Mouse (Mus musculus): Measurements from ENCODE around the gene Trpm8.

Trpm8 gene

DNA sequence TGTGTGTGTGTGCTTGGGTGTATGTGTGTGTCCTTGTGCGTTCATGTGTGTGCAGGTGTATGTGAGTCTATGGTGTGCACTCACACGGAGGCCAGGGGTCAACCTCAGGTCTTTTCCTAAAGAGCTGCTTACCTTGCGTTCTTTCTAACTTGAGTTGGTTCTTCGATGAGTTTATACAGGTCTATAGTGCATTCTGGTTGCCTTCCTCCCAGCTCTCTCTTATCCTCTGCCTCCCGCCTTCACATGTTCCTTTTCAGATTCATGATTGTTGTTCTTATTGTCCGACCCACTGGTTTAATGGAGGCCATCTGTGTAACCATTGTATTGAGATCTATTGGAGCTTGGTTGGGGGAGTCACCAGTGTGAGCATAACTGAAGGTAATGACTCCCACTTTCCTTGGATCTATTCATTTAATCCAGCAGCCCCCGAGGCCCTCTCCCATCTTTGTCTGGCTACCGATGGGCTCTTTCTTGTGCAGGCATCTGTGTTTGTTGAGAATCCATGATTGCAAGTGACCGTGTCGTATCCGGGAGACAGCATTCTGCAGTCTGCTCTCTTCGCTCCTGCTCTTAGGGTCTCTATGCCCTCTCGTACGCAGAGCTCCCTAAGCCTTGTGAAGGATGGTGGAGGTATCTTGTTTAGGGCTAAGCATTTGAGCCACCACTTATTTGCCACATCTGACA lies 24.7 kb downstream of the Trpm8 start:
- no peak for DNase-seq (ENCODE audit: low spot score)

DNA sequence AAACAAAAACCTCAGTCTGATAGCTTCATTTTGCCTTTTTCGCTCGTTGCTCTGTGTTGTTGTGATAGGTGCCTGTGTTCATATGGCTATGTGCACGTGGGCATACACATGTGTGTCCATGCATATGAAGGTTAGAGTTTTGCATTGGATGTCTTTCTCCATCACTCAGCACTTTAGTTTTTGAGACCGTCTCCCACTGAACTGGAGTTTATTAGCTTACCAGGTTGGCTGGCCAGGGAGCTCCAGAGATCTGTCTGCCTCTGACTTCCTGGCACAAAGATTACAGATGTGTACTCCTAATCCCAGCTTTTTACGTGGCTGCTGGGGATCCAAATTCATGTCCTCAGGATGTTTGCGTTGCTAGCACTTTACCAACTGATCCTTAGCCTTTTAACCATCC lies 26.3 kb downstream of the Trpm8 start:
- no peak for DNase-seq (ENCODE audit: low spot score)

DNA sequence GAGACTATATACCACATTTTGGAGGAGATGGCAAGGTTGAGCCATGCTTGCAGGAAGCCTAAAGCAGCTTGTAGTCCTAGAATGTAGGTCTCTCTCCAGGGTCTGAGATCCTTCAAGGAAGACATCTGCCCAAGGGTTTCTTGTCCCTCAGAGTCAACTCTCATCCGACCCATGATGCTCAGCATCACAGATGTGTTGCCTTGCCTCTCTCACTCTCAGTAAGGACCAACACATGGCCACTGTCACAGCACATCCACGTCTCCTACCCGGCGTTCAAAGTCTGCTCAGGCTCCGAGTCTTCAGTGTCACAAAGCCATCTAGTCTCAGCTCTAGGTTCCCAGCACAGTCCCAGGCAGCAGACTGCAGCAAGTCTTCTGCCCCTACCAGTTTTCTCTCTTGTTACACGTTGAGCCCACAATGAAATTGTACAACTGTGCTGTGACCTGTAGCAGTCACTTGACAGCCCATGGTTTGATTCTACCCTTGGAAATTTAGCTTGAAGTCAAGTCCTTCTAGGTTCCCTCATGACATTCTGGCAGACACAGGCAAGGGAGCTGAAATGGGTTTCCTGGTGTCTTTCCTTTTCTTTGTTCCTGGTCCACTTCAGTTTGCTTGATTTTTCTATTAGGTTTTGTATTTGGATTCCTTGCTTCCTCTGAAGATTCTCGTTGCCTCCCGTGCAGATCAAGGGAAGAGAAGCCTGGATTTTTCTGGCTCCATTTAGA lies 27.0 kb downstream of the Trpm8 start:
- DNase-seq (ENCODE audit: low spot score) = no peak

DNA sequence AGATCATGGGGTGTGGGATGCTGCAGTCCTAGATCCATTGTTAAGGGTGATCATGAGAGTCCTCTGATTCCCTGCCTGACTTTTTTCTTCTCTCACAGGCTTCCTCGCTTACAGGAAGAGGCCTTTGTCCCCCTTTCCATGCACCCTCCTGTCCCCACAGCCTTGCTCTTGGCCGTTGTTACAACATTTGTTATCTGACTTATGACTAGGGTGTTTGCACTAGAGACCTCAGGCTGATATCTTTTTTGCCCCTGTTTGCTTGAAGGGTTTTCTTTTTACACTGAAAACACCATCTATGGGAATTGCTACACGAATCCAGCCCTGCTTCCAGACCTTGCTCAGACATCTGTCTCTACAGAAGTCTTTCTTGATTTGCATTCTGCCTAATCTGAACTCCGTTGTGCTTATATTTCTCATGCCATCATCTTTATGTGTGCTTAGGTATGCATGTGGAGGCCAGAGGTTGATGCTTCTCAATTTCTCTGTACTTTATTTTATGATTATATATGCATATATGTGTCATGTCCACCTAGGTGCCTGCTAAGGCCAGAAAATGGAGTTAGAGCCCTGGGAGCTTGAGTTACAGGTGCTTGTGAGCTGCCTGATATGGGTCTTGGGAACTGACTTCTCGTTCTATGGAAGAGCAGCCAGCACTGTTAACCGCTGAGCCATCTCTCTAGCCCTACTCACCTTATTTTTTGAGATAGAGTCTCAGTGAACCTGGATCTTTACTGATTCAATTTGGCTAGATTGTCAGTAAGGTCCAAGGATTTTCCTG lies 27.7 kb downstream of the Trpm8 start:
- DNase-seq (ENCODE audit: low spot score) = no peak

DNA sequence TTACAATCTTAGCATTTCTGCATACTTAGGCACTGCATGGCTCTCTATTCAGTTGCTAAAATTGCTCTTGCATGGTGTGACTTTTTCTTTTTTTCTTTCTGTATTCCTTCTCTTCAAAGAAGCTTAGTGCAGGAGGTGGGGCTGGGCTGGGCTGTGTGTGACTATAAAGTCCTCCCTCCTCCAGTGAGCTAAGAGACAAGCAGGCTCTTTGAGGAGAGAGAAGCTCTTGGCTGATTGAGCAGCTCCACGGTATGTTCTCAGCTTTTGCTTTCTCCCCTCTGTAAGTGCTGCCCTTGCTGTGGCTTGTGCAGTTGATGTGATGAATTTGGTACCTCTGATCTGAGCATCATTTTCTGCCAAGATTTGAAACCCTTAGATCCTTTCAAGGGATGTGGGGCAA lies 29.1 kb downstream of the Trpm8 start:
- no peak for DNase-seq (ENCODE audit: low spot score)

DNA sequence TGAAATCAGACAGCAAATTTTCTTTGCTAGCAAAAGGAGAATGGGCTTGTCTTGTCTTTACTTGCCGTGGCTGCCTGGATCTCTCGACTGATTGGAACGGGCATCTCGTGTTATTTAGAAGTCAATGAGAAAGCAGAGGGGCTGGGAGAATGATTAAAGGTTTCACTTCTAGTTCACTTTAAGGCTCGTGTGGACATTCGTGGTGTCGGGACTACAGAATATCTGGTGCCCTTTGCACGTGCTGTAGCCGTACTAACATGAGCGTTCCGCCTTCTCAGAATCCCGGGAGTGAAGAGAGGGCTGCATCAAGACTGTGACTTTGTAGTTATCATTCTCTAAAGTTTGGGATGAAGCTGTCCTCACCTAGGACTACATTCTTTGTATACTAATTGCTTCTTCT lies 29.7 kb downstream of the Trpm8 start:
- no peak for DNase-seq (ENCODE audit: low spot score)

DNA sequence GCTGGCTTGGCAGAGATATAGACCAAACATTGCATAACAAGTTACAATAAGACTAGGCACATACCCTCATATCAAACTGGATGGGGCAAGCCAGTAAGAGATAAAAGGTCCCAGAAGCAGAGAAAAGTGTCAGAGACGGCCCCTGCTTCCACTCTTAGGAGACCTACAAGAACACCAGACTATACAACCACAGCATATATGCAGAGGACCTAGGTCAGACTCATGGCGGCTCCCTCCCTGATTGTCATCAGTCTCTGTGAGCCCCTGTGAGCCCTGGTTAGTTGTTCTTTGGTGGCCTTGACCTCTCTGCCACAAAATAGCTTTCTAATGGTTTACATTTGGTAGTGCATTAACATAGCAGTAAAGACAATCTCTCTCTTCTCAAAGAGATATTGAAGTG lies 31.6 kb downstream of the Trpm8 start:
- no peak for DNase-seq (ENCODE audit: low spot score)

DNA sequence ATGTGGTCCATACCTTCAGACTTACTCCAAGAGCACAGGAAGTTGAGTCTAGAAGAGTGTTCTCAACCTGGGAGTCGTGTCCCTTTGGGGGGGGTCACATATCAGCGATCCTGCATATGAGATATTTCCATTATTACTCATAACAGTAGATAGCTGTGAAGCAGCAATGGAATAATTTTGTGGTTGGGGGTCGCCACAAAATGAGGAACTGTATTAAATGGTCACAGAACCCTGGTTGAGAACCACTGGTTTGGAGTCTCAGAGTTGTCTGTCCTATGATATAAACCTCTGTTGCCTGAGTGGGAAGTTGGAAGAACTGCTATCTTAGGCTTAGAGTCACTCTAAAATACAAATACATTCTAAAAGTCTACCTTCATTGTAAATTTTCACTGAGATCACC lies 32.4 kb downstream of the Trpm8 start:
- DNase-seq (ENCODE audit: low spot score) = no peak

DNA sequence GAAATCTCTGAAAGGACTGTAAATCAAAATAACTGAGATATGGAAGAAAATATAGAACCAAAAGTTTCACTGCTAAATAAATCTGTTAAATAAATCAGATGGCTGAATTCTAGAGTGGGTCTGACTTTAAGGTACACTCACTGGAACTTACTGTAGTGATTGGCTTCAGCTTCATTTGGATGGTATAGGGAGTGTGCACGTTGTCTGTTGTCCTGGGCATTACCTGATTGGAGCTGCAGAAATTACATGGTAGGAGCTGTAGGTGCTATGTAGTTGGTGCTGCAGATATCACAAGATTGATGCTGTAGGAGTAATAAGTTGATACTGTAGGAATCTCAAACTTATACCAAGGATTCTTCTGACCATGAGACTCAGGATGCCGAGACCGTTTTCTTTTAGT lies 32.9 kb downstream of the Trpm8 start:
- no peak for DNase-seq (ENCODE audit: low spot score)

DNA sequence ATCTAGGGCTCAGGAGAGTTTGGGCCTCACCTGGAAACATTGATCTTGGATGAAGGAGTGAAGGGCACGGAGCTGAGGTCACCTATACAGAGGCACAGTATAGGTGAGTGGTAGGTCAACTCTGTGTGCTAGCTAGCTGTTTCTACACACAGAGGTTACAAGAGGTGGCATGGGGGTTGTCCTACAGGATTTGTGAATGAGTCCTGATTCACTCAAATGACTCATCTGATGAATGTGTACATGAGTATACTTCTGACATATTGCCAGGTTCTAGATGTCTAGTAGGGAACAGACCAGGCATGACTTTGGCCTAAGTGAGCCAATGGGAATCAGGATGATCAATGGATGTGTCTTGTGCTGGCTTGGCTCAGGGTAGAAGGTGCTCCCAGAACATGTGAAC lies 39.8 kb downstream of the Trpm8 start:
- no peak for DNase-seq (ENCODE audit: low spot score)

DNA sequence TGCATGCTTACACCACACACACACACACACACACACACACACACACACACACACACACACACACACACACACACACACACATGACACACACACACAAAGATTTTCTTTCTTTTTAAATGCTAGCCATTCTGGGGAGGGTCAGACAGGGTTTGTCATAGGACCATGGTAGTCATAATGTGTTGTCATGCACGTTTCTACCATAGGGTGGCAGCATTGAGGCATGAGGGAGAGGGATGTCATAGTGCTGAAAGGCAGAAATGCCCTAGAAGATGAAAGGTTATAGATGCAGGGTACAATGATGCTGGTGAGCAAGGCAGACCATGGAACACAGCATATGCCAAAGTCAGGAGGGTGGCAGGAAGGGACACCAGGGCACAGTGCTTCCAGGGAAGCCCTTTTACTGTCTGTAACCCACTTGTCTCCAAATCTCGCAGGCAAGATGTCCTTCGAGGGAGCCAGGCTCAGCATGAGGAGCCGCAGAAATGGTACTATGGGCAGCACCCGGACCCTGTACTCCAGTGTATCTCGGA lies 41.1 kb downstream of the Trpm8 start:
- no peak for DNase-seq (ENCODE audit: low spot score)

DNA sequence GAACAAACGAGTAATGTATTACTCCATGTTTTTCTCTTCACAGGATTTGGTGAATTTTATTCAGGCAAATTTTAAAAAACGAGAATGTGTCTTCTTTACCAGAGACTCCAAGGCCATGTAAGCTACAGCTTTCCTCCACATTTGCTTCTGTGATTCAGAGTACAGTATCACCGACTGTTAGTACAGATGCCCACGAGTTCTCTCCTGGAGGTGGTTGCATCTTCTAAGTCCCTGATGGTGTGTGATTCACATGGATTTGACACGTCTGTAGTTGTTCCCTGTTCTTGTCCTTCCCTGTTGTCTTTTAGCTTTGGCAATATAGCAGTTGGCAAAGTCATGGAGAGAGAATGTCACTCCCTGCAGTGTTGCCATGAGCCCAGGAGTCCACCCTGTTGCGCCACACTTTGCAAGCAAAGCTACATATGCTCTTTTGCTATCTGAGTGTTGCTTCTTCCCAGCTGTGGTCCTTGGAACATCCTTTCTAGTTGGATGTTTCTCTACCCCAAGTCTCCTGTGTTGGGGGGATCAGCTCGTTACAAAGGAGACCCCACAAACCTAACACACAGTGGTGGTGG lies 43.4 kb downstream of the Trpm8 start:
- DNase-seq (ENCODE audit: low spot score) = no peak

DNA sequence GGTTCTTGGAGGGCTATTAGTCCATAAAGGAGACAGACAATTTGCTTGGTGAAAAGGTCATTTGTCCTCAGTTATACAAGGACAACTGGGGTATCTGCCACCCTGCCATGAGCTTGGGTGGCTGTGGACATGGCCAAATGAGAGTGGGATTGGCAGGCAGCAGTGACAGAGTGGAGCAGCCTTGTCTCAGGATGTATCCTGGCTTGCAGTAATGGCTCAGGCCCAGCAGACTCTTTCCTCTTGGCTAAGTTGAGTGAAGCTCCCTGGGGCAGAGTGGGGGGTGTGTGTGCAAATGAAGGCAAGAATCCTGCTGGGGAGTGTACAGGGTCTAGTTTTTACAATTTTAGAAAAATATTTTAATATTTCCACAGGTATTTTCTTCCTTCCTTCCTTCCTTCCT lies 44.7 kb downstream of the Trpm8 start:
- no peak for DNase-seq (ENCODE audit: low spot score)

DNA sequence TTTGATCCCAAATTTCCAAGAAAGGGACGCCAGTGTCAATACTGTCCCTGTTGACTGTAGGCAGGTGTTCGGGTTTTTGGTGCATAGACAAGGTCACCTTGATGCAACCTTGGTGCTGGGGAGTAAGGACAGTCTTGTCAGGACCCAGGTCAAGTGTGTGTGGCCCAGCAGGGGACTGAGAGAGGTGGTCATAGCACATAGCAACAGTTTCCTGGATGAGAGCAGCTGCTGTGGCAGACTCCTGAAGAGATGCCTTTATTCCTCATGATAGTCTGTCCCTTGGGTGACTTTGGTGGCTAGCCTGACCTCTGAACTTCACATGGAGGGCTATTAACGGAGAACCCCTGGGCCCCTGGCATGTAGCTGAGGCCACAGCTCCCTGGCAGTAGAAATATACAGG lies 45.6 kb downstream of the Trpm8 start:
- DNase-seq (ENCODE audit: low spot score) = no peak

DNA sequence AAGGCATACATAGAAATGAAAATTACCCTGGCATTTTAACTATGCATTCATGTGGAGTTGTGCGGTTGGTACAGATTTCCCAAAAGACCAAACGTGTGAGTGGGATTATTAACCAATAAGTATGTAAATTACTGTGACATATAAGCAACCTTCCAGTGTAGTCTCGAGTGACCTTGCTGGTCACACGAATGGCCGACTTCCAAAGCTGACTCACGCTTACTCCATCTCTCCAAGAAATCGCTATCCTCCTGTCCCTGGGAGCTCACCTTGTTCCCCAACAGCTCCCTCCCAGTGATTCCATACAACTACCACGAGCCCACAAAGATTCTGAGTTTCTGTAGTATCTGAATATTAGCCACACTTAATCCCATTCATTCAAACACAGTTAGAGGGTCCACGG lies 62.0 kb downstream of the Trpm8 start:
- no peak for DNase-seq (ENCODE audit: low spot score)

DNA sequence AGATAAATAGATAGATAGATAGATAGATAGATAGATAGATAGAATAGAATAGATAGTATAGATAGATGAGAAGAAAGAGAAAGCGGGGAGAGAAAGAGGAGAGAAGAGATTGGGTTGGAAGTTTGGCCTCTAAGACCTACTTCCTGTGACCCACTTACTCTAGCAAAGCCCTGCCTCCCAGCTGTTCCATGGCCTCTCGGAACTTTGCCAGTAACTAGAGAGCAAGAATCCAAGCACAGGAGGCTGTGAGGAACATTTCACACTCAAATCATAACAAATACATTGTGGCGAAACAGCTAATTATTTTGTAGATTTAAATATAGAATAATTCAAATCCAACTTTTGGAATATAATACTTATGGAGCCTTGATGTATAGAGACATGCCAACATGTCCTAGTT lies 65.2 kb downstream of the Trpm8 start:
- DNase-seq (ENCODE audit: low spot score) = no peak

DNA sequence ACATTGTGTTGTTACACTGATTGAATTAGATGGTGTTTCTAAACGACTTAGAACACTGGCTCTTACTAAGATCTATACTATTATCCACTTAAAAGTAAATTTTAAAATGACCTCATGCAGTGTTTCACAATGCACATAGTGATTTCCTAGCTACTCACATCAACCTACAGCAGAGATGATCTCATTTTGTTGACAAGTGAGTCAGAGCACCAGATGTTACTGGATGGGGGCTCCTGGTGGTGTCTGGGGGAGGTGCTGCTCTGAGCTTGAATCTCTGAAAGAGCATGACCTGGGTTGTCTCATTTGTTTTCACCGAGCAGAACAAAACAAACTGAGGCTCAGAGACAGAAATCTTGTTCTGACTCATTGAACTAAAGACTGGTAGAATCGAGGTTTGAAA lies 68.1 kb downstream of the Trpm8 start:
- DNase-seq (ENCODE audit: low spot score) = no peak

DNA sequence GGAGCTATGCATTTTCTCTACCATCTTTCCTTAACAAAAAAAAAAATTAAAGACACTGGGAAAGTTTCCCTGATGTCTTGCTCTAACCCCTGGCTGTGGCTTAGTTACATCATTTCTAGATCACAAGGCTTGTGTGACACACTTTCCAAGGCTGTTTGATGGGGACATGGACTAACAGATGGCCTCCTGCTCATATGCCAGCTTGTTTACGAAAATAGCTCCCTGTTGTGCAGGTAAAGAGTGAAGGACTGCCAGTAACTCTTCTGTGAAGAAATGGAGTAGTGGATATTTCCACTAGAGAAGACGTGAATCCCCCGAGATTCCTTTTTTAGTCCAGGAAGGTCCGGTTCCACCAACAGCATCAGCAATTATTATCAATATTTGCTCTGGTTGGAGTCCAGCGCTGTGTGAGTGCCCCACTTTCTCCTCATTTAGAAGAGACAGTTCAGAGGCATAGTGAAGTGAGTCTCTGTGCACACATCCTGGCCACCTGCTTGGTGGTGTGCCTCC lies 71.1 kb downstream of the Trpm8 start:
- DNase-seq (ENCODE audit: low spot score) = no peak

DNA sequence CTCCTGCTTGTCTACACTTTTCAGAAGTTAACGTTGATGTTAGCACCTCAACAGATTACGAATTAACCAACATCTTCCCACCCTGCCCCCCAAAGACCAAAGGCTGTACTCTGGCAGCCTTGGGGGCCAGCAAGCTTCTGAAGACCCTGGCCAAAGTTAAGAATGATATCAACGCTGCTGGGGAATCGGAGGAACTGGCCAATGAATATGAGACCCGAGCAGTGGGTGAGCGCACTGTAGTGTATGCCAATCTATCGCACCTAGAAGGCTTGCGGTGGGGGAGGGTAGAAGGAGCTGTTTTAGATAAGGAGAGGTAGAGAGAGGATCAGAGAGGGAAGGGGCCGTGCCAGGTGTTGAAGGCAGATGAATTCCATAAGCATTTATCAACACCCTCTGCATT lies 73.3 kb downstream of the Trpm8 start:
- DNase-seq (ENCODE audit: low spot score) = no peak

DNA sequence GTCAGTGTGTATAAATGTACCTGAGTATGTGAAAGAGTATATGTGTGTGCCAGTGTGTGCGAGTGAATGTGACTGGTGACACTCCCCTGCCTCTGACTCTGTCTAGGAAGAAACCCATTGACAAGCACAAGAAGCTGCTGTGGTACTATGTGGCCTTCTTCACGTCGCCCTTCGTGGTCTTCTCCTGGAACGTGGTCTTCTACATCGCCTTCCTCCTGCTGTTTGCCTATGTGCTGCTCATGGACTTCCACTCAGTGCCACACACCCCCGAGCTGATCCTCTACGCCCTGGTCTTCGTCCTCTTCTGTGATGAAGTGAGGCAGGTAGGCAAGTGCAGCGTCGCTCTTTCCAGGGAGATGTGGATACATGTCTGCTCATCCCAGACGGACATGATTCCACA lies 77.6 kb downstream of the Trpm8 start:
- no peak for DNase-seq (ENCODE audit: low spot score)

DNA sequence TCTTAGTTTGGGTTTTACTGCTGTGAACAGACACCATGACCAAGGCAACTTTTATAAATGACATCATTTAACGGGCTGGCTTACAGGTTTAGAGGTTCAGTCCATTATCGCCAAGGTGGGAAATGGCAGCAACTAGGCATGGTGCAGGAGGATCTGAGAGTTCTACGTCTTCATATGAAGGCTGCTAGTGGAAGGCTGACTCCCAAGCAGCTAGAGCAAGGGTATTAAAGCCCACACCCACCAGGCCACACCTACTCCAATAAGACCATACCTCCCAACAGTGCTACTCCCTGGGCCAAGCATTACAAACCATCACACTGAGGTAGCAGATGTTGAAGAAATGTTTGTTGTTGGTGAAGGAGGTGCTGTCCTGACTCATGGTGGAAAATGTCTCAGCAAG lies 78.2 kb downstream of the Trpm8 start:
- no peak for DNase-seq (ENCODE audit: low spot score)

DNA sequence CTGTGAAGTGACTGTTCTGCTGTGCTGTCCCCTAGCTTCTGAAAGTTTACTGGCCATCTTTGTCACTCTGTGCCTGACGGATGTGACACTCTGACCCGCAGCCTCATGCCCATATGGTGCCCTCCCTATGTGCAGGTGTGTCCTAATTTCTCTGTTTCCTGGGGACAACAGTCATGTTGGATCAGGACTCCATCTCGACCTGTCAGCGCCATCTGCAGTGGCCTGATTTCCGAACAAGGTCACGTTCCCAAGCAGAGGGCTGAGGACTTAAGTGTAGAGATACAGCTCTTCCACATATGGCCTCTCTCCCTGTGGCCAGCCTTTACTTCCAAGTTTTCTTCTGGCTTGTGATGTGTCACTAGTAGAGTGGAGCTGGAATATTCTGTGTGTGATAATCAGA lies 79.2 kb downstream of the Trpm8 start:
- DNase-seq (ENCODE audit: low spot score) = no peak
